Mouse (Mus musculus): ENCODE data around the gene Fam98c. TPM values are rescaled to one million over a fixed set of nuclear protein-coding genes. Genes with fewer than 3 reads are reported as not detected.

Fam98c gene
- polyA plus RNA-seq, 1 experiment from 2014 or later, result 19.3 TPM

- Histone ChIP-seq H3K36me3 (no peaks in the 10 kb centered on the region), H3K9ac (no peak overlapping the region), H3K9me3 (no peaks in the 10 kb centered on the region), H3K27ac (no peak overlapping the region), H3K4me2 (no peak overlapping the region), H3K4me1 (peaks cover 16% of the 10 kb centered on the region), H3K4me3 (no peak overlapping the region), H3K27me3 (no peaks in the 10 kb centered on the region)
- ATAC-seq (ENCODE audit: borderline replicate concordance, extremely low read depth, low FRiP score, low TSS enrichment), result no peak
- 10% methylated on average over 7 of the region's 7 CpGs for WGBS
These were observed 29.7 kb downstream of the Fam98c start for GRCm38 (mm10) chr7:29126173-29126915.

GRCm38 (mm10) chr7:29124970-29125369 lies 31.1 kb downstream of the Fam98c start, which contains the start of gene Ryr1:
Ryr1 (minus strand) TSS chr7:29125179.
- Histone ChIP-seq H3K9me3 (no peaks in the 10 kb centered on the region), H3K27ac (no peak within 1 kb of the TSS), H3K27me3 (no peaks in the 10 kb centered on the region), H3K4me2 (peak within 1 kb of the TSS; percentile 89), H3K4me1 (peaks cover 16% of the 10 kb centered on the region), H3K36me3 (no peaks in the 10 kb centered on the region), H3K4me3 (peak within 1 kb of the TSS; percentile 40), H3K9ac (peak within 1 kb of the TSS; percentile 40)
- ATAC-seq (ENCODE audit: borderline replicate concordance, extremely low read depth, low FRiP score, low TSS enrichment), result peak; percentile 90
- 0% methylated on average over 16 of the region's 16 CpGs for WGBS

- no peak overlapping the region for H3K27ac ChIP-seq
- no peak overlapping the region for H3K9ac ChIP-seq
- H3K4me3 ChIP-seq, result no peak overlapping the region
- H3K9me3 ChIP-seq, result no peaks in the 10 kb centered on the region
- no peaks in the 10 kb centered on the region for H3K36me3 ChIP-seq
- 45% methylated on average over 5 of the region's 5 CpGs for WGBS
- no peak for ATAC-seq (ENCODE audit: borderline replicate concordance, extremely low read depth, low FRiP score, low TSS enrichment)
- H3K4me1 ChIP-seq, result peaks cover 16% of the 10 kb centered on the region
- H3K4me2 ChIP-seq, result no peak overlapping the region
- no peaks in the 10 kb centered on the region; the same call in 1 of the 2 replicates for H3K27me3 ChIP-seq
These were observed 32.3 kb downstream of the Fam98c start for GRCm38 (mm10) chr7:29123531-29124358.

GRCm38 (mm10) chr7:29122821-29123220 lies 33.2 kb downstream of the Fam98c start:
- Histone ChIP-seq H3K27me3 (no peaks in the 10 kb centered on the region; the same call in 1 of the 2 replicates), H3K36me3 (no peaks in the 10 kb centered on the region), H3K4me3 (no peak overlapping the region), H3K9ac (no peak overlapping the region), H3K27ac (no peak overlapping the region), H3K4me2 (no peak overlapping the region), H3K9me3 (no peaks in the 10 kb centered on the region), H3K4me1 (peaks cover 16% of the 10 kb centered on the region)
- no peak for ATAC-seq (ENCODE audit: borderline replicate concordance, extremely low read depth, low FRiP score, low TSS enrichment)
- WGBS, result 82% methylated on average over 9 of the region's 9 CpGs

GRCm38 (mm10) chr7:29119526-29119925 lies 36.5 kb downstream of the Fam98c start:
- no peaks in the 10 kb centered on the region; the same call in 1 of the 2 replicates for H3K27me3 ChIP-seq
- H3K4me2 ChIP-seq, result no peak overlapping the region
- H3K4me1 ChIP-seq, result peaks cover 8% of the 10 kb centered on the region
- WGBS, result 53% methylated on average over 1 of the region's 1 CpGs
- no peak overlapping the region for H3K9ac ChIP-seq
- H3K9me3 ChIP-seq, result no peaks in the 10 kb centered on the region
- H3K27ac ChIP-seq, result no peak overlapping the region
- no peak overlapping the region for H3K4me3 ChIP-seq
- ATAC-seq (ENCODE audit: borderline replicate concordance, extremely low read depth, low FRiP score, low TSS enrichment), result no peak
- H3K36me3 ChIP-seq, result no peaks in the 10 kb centered on the region

GRCm38 (mm10) chr7:29118142-29118851 lies 37.7 kb downstream of the Fam98c start:
- Histone ChIP-seq H3K4me3 (no peak overlapping the region), H3K9me3 (no peaks in the 10 kb centered on the region)
- no peak for ATAC-seq (ENCODE audit: borderline replicate concordance, extremely low read depth, low FRiP score, low TSS enrichment)

GRCm38 (mm10) chr7:29108992-29109955 lies 46.8 kb downstream of the Fam98c start:
- Histone ChIP-seq H3K9me3 (no peaks in the 10 kb centered on the region), H3K27ac (no peak overlapping the region), H3K9ac (0 out of 2 replicates have a peak overlapping the region, but pooled peaks have one; percentile 10), H3K27me3 (no peaks in the 10 kb centered on the region), H3K4me1 (no peaks in the 10 kb centered on the region), H3K36me3 (no peaks in the 10 kb centered on the region), H3K4me2 (peak overlapping the region; percentile 49), H3K4me3 (peak overlapping the region; percentile 12; the same call in 1 of the 2 replicates)
- WGBS, result 25% methylated on average over 38 of the region's 38 CpGs
- peak; percentile 61 for ATAC-seq (ENCODE audit: borderline replicate concordance, extremely low read depth, low FRiP score, low TSS enrichment)

More at GRCm38 (mm10) chr7:29118142-29118851, 37.7 kb downstream of the Fam98c start:
- H3K27me3 ChIP-seq, result no peaks in the 10 kb centered on the region; the same call in 1 of the 2 replicates
- H3K9ac ChIP-seq, result no peak overlapping the region
- no peaks in the 10 kb centered on the region for H3K36me3 ChIP-seq
- WGBS, result 12% methylated on average over 18 of the region's 18 CpGs
- H3K4me1 ChIP-seq, result no peaks in the 10 kb centered on the region
- no peak overlapping the region for H3K4me2 ChIP-seq
- no peak overlapping the region for H3K27ac ChIP-seq

Other genes starting within 250 kb of the Fam98c start
- gene Actn4, start 193.9 kb downstream of the Fam98c start, polyA plus RNA-seq (2015; fragmentation: Nextera tagmentation; extraction: Ambion mirVana), result 287 and 302 TPM in 2 replicates
- gene Eif3k, start 174.4 kb downstream of the Fam98c start, polyA plus RNA-seq (2015; fragmentation: Nextera tagmentation; extraction: Ambion mirVana), result 360 and 364 TPM in 2 replicates
- 7.4 and 9.8 TPM in 2 replicates for gene Map4k1, start 174.2 kb downstream of the Fam98c start, polyA plus RNA-seq (2015; fragmentation: Nextera tagmentation; extraction: Ambion mirVana)
- 0.19 and 0.24 TPM in 2 replicates for gene Ryr1, start 31.1 kb downstream of the Fam98c start, polyA plus RNA-seq (2015; fragmentation: Nextera tagmentation; extraction: Ambion mirVana)
- gene Rasgrp4, start 21.4 kb downstream of the Fam98c start, polyA plus RNA-seq (2015; fragmentation: Nextera tagmentation; extraction: Ambion mirVana), result 1.1 and 1.7 TPM in 2 replicates
- 0.34 and 0.74 TPM in 2 replicates for gene Ggn, start 14.0 kb upstream of the Fam98c start, polyA plus RNA-seq (2015; fragmentation: Nextera tagmentation; extraction: Ambion mirVana)
- 1.4 and 2.3 TPM in 2 replicates for gene Spred3, start 14.2 kb upstream of the Fam98c start, polyA plus RNA-seq (2015; fragmentation: Nextera tagmentation; extraction: Ambion mirVana)
- 267 and 270 TPM in 2 replicates for gene Psmd8, start 24.5 kb upstream of the Fam98c start, polyA plus RNA-seq (2015; fragmentation: Nextera tagmentation; extraction: Ambion mirVana)
- gene Catsperg1, start 57.8 kb upstream of the Fam98c start, polyA plus RNA-seq (2015; fragmentation: Nextera tagmentation; extraction: Ambion mirVana), result 0.86 and 1.0 TPM in 2 replicates
- gene Kcnk6, start 76.3 kb upstream of the Fam98c start, polyA plus RNA-seq (2015; fragmentation: Nextera tagmentation; extraction: Ambion mirVana), result 1.7 and 2.0 TPM in 2 replicates
- gene Yif1b, start 82.1 kb upstream of the Fam98c start, polyA plus RNA-seq (2015; fragmentation: Nextera tagmentation; extraction: Ambion mirVana), result 133 and 134 TPM in 2 replicates
- 13.1 and 14.4 TPM in 2 replicates for gene 2200002D01Rik, start 92.2 kb upstream of the Fam98c start, polyA plus RNA-seq (2015; fragmentation: Nextera tagmentation; extraction: Ambion mirVana)
- gene Spint2, start 125.7 kb upstream of the Fam98c start, polyA plus RNA-seq (2015; fragmentation: Nextera tagmentation; extraction: Ambion mirVana), result 325 and 332 TPM in 2 replicates
- gene Ppp1r14a, start 133.1 kb upstream of the Fam98c start, polyA plus RNA-seq (2015; fragmentation: Nextera tagmentation; extraction: Ambion mirVana), result 148 and 159 TPM in 2 replicates
- gene Dpf1, start 147.7 kb upstream of the Fam98c start, polyA plus RNA-seq (2015; fragmentation: Nextera tagmentation; extraction: Ambion mirVana), result 12.8 and 13.7 TPM in 2 replicates